Mouse (Mus musculus): ENCODE measurements around the gene Dtx4.

- TF ChIP-seq CTCF (IDR thresholded peaks at IDR 0.05; ENCODE audit: insufficient read depth, low read depth, low read length) (no peak), POLR2A (IDR thresholded peaks at IDR 0.05; ENCODE audit: insufficient read depth, low read depth, low read length) (no peak)
Measured at GRCm38 (mm10) chr19:12439581-12439980, 61.7 kb downstream of the Dtx4 start.

All from olfactory bulb, adult 2 months (tissue).